Mouse (Mus musculus): ENCODE measurements around the gene Itga3. TPM values are rescaled to one million over a fixed set of nuclear protein-coding genes. Genes with fewer than 3 reads are reported as not detected.

The Itga3 gene
- polyA plus RNA-seq, 1 experiment, result 49.4 TPM

GRCm38 (mm10) chr11:95088857-95089779, 12.5 kb upstream of the Itga3 start:
- no peak for DNase-seq
- 46% methylated on average over 16 of the region's 16 CpGs for WGBS
- Histone ChIP-seq H3K27ac (ENCODE audit: insufficient read depth, low read length) (no peak overlapping the region), H3K27me3 (ENCODE audit: control insufficient read depth, insufficient read depth, low read length) (no peaks in the 10 kb centered on the region), H3K4me1 (ENCODE audit: control insufficient read depth, insufficient read depth, low read length) (peaks cover 9% of the 10 kb centered on the region), H3K4me3 (replicated peaks; ENCODE audit: insufficient read depth, low read depth, low read length) (no peak overlapping the region)
- TF ChIP-seq CTCF (IDR thresholded peaks at IDR 0.05; ENCODE audit: borderline replicate concordance, insufficient read depth, low read depth, low read length), result no peak
- TF ChIP-seq POLR2A (IDR thresholded peaks at IDR 0.05; ENCODE audit: borderline replicate concordance, insufficient read depth, low read length), result no peak

- 68% methylated on average over 7 of the region's 7 CpGs for WGBS
- Histone ChIP-seq H3K27me3 (ENCODE audit: control insufficient read depth, insufficient read depth, low read length) (no peaks in the 10 kb centered on the region), H3K4me3 (replicated peaks; ENCODE audit: insufficient read depth, low read depth, low read length) (no peak overlapping the region), H3K27ac (ENCODE audit: insufficient read depth, low read length) (no peak overlapping the region), H3K4me1 (ENCODE audit: control insufficient read depth, insufficient read depth, low read length) (peaks cover 9% of the 10 kb centered on the region)
- DNase-seq, result no peak
- TF ChIP-seq CTCF (IDR thresholded peaks at IDR 0.05; ENCODE audit: borderline replicate concordance, insufficient read depth, low read depth, low read length), result no peak
- no peak for TF ChIP-seq POLR2A (IDR thresholded peaks at IDR 0.05; ENCODE audit: borderline replicate concordance, insufficient read depth, low read length)
Observed at GRCm38 (mm10) chr11:95088286-95088685, 11.7 kb upstream of the Itga3 start.

GRCm38 (mm10) chr11:95087301-95088228, 11.0 kb upstream of the Itga3 start:
- WGBS, result 51% methylated on average over 17 of the region's 17 CpGs
- H3K27ac ChIP-seq (ENCODE audit: insufficient read depth, low read length), result no peak overlapping the region
- no peak for TF ChIP-seq CTCF (IDR thresholded peaks at IDR 0.05; ENCODE audit: borderline replicate concordance, insufficient read depth, low read depth, low read length)
- no peak for DNase-seq
- H3K4me1 ChIP-seq (ENCODE audit: control insufficient read depth, insufficient read depth, low read length), result peaks cover 9% of the 10 kb centered on the region
- no peaks in the 10 kb centered on the region for H3K27me3 ChIP-seq (ENCODE audit: control insufficient read depth, insufficient read depth, low read length)
- no peak overlapping the region for H3K4me3 ChIP-seq (replicated peaks; ENCODE audit: insufficient read depth, low read depth, low read length)

DNA sequence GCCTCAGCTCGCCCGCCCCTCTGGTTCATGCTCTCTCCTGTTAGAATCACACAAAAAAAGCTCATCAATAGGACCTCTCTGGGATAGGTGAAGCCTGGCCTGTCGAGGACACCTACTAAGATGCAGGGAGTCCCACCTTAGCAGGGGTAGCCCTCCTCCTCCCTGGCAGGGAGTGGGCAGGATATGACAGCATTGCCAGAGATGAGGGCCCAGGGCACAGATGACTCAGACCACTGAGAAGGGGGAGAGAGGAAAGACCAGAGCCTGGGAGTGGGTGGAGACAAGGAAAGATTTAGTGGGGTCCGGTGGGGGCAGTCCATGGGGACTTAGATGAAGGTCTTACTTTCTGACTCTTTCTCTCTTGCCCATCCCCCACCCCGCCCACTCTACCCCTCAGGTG, 9.6 kb upstream of the Itga3 start:
- 45% methylated on average over 5 of the region's 5 CpGs for WGBS
- peaks cover 9% of the 10 kb centered on the region for H3K4me1 ChIP-seq (ENCODE audit: control insufficient read depth, insufficient read depth, low read length)
- H3K4me3 ChIP-seq (replicated peaks; ENCODE audit: insufficient read depth, low read depth, low read length), result no peak overlapping the region
- DNase-seq, result no peak
- H3K27me3 ChIP-seq (ENCODE audit: control insufficient read depth, insufficient read depth, low read length), result no peaks in the 10 kb centered on the region
- no peak overlapping the region for H3K27ac ChIP-seq (ENCODE audit: insufficient read depth, low read length)
- TF ChIP-seq POLR2A (IDR thresholded peaks at IDR 0.05; ENCODE audit: borderline replicate concordance, insufficient read depth, low read length), result no peak

- H3K27ac ChIP-seq (ENCODE audit: insufficient read depth, low read length), result no peak overlapping the region
- H3K4me3 ChIP-seq (replicated peaks; ENCODE audit: insufficient read depth, low read depth, low read length), result no peak overlapping the region
- WGBS, result 31% methylated on average over 5 of the region's 5 CpGs
- no peak for DNase-seq
- no peaks in the 10 kb centered on the region for H3K27me3 ChIP-seq (ENCODE audit: control insufficient read depth, insufficient read depth, low read length)
- H3K4me1 ChIP-seq (ENCODE audit: control insufficient read depth, insufficient read depth, low read length), result peaks cover 9% of the 10 kb centered on the region
- TF ChIP-seq POLR2A (IDR thresholded peaks at IDR 0.05; ENCODE audit: borderline replicate concordance, insufficient read depth, low read length) (no peak), CTCF (IDR thresholded peaks at IDR 0.05; ENCODE audit: borderline replicate concordance, insufficient read depth, low read depth, low read length) (no peak)
Observed at GRCm38 (mm10) chr11:95085710-95086109, 9.1 kb upstream of the Itga3 start.

GRCm38 (mm10) chr11:95084811-95085382, 8.3 kb upstream of the Itga3 start:
- no peak for TF ChIP-seq POLR2A (IDR thresholded peaks at IDR 0.05; ENCODE audit: borderline replicate concordance, insufficient read depth, low read length)
- no peak overlapping the region for H3K4me3 ChIP-seq (replicated peaks; ENCODE audit: insufficient read depth, low read depth, low read length)
- no peaks in the 10 kb centered on the region for H3K27me3 ChIP-seq (ENCODE audit: control insufficient read depth, insufficient read depth, low read length)
- no peak overlapping the region for H3K27ac ChIP-seq (ENCODE audit: insufficient read depth, low read length)
- peaks cover 9% of the 10 kb centered on the region for H3K4me1 ChIP-seq (ENCODE audit: control insufficient read depth, insufficient read depth, low read length)
- no peak for DNase-seq
- 61% methylated on average over 5 of the region's 5 CpGs for WGBS

DNA sequence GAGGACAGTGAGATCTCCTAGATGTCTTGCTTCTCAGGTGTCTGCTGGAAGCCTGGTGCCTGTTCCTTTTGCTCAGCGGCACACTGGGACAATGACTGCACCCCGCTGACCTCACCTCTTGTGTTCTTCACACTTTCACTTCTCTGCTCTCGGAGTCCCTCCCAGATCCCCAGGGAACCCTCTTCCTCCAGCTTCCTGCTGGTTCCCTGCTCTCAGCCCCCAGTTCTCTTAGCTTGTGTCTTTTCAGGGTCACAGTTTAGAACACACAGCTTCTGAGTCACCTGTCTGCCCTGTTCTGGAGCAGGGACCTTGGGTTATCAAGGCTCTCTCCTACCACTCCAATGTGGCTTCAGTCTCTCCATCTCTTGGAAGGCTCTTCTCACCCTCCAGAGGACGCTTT, 7.6 kb upstream of the Itga3 start:
- Histone ChIP-seq H3K4me3 (replicated peaks; ENCODE audit: insufficient read depth, low read depth, low read length) (no peak overlapping the region), H3K27ac (ENCODE audit: insufficient read depth, low read length) (no peak overlapping the region), H3K4me1 (ENCODE audit: control insufficient read depth, insufficient read depth, low read length) (peaks cover 14% of the 10 kb centered on the region), H3K27me3 (ENCODE audit: control insufficient read depth, insufficient read depth, low read length) (no peaks in the 10 kb centered on the region)
- no peak for DNase-seq
- WGBS, result 46% methylated on average over 4 of the region's 4 CpGs
- TF ChIP-seq POLR2A (IDR thresholded peaks at IDR 0.05; ENCODE audit: borderline replicate concordance, insufficient read depth, low read length) (no peak), CTCF (IDR thresholded peaks at IDR 0.05; ENCODE audit: borderline replicate concordance, insufficient read depth, low read depth, low read length) (no peak)

Data from cerebellum, adult 2 months (tissue).